Mouse (Mus musculus) thymus, postnatal 25 days (tissue): ENCODE measurements around the gene Zfp383.
"Not testable (repeated sequence)": the region's sequence is repeated elsewhere in the genome, so short reads cannot be mapped to it uniquely, and the experiment has no call there.

Experiments used
- DNase-seq: peaks from one replicate; pipeline ENCODE4 v3.0.0; 2022

The Zfp383 gene

GRCm38 (mm10) chr7:29908130-29908950 lies at the start of gene Zfp383:
TSS of gene Zfp383 (plus strand) at chr7:29908223.
- DNase-seq = peak; percentile 80

GRCm38 (mm10) chr7:29859532-29860517 lies 48.2 kb upstream of the Zfp383 start, which contains the start of gene Zfp420:
TSS of gene Zfp420 (plus strand) at chr7:29859979.
- DNase-seq = peak; percentile 85

GRCm38 (mm10) chr7:29861660-29862059 lies 46.4 kb upstream of the Zfp383 start:
- no peak for DNase-seq

- no peak for DNase-seq
Observed at GRCm38 (mm10) chr7:29874256-29874655, 33.8 kb upstream of the Zfp383 start.

- DNase-seq = not testable (repeated sequence)
Observed at GRCm38 (mm10) chr7:29877561-29877960, 30.5 kb upstream of the Zfp383 start.

GRCm38 (mm10) chr7:29880056-29880455 lies 28.0 kb upstream of the Zfp383 start:
- no peak for DNase-seq

GRCm38 (mm10) chr7:29880916-29881315 lies 27.1 kb upstream of the Zfp383 start:
- DNase-seq = no peak

GRCm38 (mm10) chr7:29890501-29890900 lies 17.5 kb upstream of the Zfp383 start:
- DNase-seq = no peak

- DNase-seq = no peak
Observed at GRCm38 (mm10) chr7:29892756-29893155, 15.3 kb upstream of the Zfp383 start.

GRCm38 (mm10) chr7:29898351-29898750 lies 9.7 kb upstream of the Zfp383 start:
- DNase-seq = no peak

GRCm38 (mm10) chr7:29904101-29904500 lies 3.9 kb upstream of the Zfp383 start:
- DNase-seq = no peak

GRCm38 (mm10) chr7:29905966-29906681 lies 1.9 kb upstream of the Zfp383 start, which contains the start of gene Zfp27:
TSS of gene Zfp27 (minus strand) at chr7:29906572.
- DNase-seq = peak; percentile 56

- no peak for DNase-seq
Observed at GRCm38 (mm10) chr7:29906682-29907058, 1.4 kb upstream of the Zfp383 start.

- no peak for DNase-seq
Observed at GRCm38 (mm10) chr7:29907206-29907605, 817 bp upstream of the Zfp383 start.

- no peak for DNase-seq
Observed at GRCm38 (mm10) chr7:29910252-29910651, 2.2 kb downstream of the Zfp383 start.

- no peak for DNase-seq
Observed at GRCm38 (mm10) chr7:29912172-29912571, 4.1 kb downstream of the Zfp383 start.

- no peak for DNase-seq
Observed at GRCm38 (mm10) chr7:29917371-29918061, 9.5 kb downstream of the Zfp383 start.

GRCm38 (mm10) chr7:29918062-29918453 lies 10.0 kb downstream of the Zfp383 start:
- no peak for DNase-seq

- DNase-seq = no peak
Observed at GRCm38 (mm10) chr7:29921439-29922093, 13.5 kb downstream of the Zfp383 start.

GRCm38 (mm10) chr7:29922780-29923179 lies 14.8 kb downstream of the Zfp383 start:
- DNase-seq = no peak

GRCm38 (mm10) chr7:29938856-29939255 lies 30.8 kb downstream of the Zfp383 start:
- DNase-seq = no peak

GRCm38 (mm10) chr7:29941027-29941426 lies 33.0 kb downstream of the Zfp383 start:
- no peak for DNase-seq
